Mouse (Mus musculus): ENCODE measurements around the gene Gm20388.
A peak's percentile ranks its signal among the peaks of the same experiment; 100 is the strongest.
"Not testable (repeated sequence)": the region's sequence is repeated elsewhere in the genome, so short reads cannot be mapped to it uniquely, and the experiment has no call there.

The Gm20388 gene

DNA sequence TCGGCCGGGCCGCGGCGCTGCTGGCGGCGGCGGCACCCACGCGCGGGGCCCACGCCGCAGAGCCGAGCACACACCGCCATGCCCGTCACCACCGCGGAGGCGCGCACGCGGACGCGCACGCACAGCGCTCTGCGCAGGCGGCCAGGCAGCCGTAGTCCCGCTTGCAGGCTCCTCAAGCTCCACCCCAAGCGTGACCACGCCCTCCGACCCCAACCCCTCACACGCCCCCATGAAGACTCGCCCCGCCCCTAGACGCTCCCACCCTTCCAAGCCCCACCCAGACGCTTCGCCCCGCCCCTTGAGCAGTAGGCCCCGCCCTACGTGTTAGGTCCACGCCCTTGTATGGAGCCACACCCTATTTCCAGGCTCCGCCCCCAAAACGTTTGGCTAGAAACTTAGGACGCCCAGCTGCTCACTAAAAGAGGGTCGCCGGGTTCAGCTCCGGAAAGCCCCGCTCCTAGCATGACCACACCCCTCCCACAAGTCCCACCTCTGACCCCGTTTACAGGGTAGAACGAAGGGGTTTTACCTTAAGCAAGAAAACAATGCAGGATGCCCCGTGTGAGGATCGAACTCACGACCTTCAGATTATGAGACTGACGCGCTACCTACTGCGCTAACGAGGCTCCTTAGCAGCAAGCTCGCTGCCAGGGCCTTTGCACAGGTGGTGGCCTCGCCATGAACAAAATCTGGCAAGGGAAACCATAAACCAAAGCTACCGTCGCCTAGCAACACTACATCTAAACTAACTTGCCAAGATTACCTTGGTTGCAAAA lies 1668.2 kb downstream of the Gm20388 start, which contains the start of gene Fbxo31:
Gene Fbxo31, minus strand, starts transcription at position 131 of the 776 bp plus-strand sequence.
- DNase-seq = peak; percentile 95 to 96

- no peak for DNase-seq
Measured at GRCm38 (mm10) chr8:121580465-121580864, 1669.8 kb downstream of the Gm20388 start.

DNA sequence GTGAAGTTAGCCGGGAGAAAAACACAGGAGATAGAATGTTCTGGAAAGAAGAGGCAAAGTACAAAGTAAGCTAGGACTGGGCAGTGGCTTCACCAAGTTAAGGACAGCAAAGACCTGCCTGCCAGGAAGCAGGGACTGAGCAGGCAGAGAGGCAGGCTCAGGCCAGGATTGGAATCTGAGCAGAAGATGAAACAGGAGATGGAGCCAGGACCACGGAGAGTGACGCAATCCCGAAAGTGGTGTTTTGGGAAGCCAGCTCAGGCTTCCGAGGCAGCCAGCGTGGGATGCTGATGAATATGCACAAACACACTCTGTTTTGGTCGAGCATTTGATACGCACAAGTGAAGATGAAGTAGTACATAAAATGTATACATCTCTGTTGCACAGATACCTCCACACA lies 1673.0 kb downstream of the Gm20388 start:
- DNase-seq = no peak

- DNase-seq = no peak
Measured at GRCm38 (mm10) chr8:121584730-121585129, 1674.1 kb downstream of the Gm20388 start.

DNA sequence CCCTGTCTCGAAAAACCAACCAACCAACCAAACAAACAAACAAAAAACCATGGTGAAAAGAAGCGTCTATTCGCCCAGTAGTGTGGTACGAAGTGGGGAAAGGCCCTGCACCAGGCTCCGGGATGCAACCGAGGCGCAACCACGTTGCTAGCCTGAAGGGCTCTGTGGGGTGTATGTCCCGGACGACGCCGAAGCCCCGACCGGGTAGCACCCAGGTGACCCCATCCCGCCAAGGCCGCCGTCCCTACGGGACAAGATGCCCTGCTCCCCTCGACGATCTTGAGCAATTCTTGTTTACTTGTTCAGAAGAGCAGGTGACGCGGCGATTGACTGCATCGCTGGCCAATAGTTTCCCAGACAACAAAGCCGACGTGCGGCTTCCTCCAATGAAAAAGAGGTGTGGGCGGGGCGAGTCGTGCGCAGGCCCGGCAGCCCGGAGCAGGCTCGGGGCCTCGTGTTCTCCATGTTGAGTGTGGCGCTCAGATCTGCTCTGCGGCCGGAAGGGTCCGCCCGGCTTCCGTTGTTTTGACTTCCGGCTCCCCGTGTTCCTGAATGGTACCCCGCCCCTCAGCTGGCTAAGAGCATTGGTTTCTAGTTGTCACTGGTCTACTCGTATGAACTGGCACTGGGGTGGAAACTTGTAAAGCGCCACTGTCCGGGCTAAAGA lies 1674.7 kb downstream of the Gm20388 start:
- peak; percentile 100 for DNase-seq

GRCm38 (mm10) chr8:121588750-121589149 lies 1678.1 kb downstream of the Gm20388 start:
- DNase-seq = no peak

GRCm38 (mm10) chr8:121589205-121589726 lies 1678.6 kb downstream of the Gm20388 start:
- no peak for DNase-seq

DNA sequence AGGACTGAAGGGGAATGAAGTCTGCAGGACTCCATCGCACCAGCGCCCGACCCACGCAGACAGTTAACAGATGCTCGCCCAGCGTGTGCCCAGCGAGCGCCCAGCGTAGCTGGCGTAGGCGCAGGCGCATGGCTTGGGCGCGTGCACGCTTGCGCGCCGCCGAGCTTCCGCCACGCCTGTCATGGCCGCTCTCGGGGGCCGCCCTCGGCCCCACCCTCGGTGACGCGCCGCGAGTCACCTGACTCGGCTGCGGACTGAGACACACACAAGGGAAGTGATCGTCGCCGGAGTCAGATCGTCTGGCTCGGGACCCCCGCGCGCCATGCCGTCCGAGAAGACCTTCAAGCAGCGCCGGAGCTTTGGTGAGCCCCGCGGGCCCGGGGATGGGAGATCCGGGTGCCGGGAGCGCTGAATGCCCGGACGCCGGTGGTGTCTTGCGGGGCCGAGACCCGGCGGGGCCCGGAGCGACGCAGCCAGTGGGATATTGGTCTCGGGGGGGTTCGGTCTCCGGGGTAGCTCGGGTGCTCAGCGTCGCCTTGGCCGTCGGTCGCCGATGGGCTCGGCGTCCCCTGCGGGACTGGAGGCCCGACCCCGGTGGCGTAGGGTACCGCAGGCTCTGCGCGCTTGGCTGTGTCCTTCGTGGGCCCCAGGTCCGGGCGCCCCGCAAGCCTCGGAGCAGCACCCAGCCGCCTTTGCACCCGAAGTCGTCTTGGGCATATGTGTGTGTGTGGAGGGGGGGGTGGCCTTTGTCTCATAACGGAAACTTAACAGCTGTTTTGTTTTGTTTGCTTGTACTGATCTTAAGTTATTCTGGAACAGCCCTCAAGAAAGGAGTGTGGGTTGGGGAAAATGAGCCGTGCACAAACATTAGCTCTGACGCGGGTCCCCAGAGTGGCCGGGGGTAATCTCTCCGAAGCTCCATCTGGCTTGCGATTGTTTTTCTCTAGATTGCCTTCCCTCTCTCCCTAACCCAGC lies 1679.8 kb downstream of the Gm20388 start, which contains the start of gene Map1lc3b:
Gene Map1lc3b, plus strand, starts transcription at position 159 of the 975 bp plus-strand sequence.
- DNase-seq = peak; percentile 92 to 95

- DNase-seq = peak in 1 of 2 experiments; percentile 42
Measured at GRCm38 (mm10) chr8:121591178-121592066, 1680.8 kb downstream of the Gm20388 start.

GRCm38 (mm10) chr8:121593293-121593692 lies 1682.7 kb downstream of the Gm20388 start:
- DNase-seq = no peak

DNA sequence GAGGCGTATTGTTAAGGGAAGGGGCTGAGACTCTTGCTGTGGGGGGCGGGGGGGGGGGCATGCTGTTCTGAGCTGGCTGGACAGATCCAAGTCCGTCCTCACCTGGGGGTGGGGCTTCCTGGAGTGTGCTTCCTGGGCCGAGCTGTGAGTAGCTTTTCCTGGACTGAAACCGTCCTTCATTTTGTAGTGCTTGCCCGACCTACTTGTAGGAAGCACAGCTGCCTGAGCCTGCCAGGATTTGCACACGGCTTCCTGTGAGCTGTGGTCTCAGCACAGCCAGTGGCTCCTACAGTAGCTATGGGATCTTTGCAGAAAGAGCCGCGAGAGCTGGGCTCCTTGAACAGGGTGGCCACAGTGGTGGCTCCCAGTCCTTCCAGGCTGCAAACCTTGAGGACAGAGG lies 1683.3 kb downstream of the Gm20388 start:
- peak in 1 of 2 experiments; percentile 54 for DNase-seq

- DNase-seq = not testable (repeated sequence)
Measured at GRCm38 (mm10) chr8:121597492-121597891, 1686.9 kb downstream of the Gm20388 start.

DNA sequence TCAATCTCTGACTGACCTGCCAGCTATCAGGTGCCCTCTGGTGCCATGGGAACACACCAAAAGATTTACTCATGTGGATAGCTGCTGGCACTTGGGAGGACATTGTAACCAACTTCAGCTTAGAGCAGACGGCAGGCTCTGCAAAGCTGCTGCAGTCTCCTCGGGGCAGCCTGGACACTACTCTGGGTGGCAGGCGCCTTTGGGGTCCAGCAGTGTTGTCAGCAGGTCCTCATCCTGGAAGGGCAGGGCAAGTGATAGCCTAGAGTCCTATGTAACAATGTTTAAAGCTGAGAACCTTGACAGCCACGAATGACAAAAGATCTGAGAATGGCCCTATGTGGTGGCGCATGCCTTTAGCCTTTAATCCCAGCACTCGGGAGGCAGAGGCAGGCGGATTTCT lies 1687.5 kb downstream of the Gm20388 start:
- no peak for DNase-seq

- DNase-seq = peak; percentile 85 to 90
Measured at GRCm38 (mm10) chr8:121598892-121599291, 1688.3 kb downstream of the Gm20388 start.

DNA sequence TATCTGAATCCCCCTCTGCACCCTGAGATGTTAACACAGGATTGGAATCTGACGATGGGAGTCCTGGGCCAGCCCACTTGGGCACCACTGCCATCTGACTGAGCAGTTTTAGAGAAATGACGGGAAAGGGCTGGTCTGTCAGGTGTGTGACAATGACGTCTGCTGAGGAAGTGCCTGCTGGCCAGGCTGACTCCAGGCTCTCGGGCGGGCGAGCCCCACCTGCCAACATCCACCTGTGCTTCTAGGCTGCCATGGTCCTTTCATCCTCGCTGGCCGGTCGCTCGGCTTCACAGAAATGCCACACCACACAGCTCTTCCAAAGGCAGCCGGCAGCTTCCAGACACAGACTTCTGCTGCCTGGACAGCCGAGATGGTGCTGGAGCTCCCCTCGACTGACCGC lies 1689.2 kb downstream of the Gm20388 start:
- DNase-seq = no peak

- DNase-seq = no peak
Measured at GRCm38 (mm10) chr8:121602411-121602810, 1691.8 kb downstream of the Gm20388 start.

DNA sequence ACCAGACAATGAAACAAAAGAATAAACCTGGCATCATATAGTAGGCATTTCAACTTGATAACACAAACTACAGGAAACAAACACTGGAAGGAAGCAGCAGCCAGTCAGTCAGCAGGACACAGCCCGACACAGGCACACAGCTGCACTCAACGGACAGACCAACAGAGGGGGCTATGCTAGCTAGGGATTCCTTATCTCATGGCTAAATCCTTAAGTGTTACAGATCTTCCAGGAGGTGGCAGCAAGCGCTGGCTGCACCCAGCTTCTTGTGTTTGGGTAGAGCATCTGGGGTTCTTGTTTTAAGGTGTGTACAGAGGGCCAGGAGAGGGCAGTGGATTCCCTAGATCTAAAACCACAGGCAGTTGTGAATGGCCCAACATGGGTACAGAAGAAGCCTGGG lies 1692.2 kb downstream of the Gm20388 start:
- peak; percentile 72 to 83 for DNase-seq

DNA sequence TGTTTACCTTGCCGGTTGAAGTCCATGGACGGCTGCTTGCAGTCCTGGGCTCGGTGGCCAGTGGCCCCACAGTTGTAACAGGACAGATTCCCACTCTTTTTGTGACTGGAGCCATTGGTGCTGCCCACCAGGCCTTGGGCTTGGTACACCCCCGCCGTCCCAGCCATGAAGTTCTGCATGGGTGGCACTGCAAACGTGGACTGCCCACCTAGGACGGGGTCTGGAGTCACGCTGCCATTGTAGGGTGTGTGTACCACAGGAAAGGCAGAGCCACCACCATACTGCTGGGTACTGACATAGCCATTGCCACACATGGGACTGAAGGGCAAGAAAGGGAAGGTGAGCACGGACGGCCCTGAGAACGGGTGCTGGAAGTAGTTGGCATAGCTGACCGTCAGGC lies 1693.2 kb downstream of the Gm20388 start:
- no peak for DNase-seq

GRCm38 (mm10) chr8:121607661-121608060 lies 1697.0 kb downstream of the Gm20388 start:
- DNase-seq = no peak

DNA sequence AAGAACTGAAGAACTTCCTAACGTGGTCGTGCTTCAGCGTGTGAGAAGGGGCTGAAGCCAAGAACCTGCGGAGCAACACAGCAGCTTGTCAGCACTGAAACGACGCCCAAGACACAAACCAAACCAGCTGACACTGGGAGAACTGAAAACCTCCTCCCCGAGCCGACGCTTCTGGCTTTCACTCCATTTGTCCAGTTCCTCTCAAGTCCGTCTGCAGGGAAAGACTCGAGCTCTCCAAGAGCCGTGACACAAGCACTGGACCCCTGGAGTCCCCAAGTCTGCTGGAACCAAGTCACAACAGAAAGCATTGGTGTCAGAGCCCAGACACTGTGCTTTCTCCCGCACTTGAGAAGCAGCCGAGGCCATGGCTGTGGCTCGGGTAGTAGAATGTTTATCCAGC lies 1698.6 kb downstream of the Gm20388 start:
- no peak for DNase-seq

GRCm38 (mm10) chr8:121609916-121610315 lies 1699.3 kb downstream of the Gm20388 start:
- no peak for DNase-seq

DNA sequence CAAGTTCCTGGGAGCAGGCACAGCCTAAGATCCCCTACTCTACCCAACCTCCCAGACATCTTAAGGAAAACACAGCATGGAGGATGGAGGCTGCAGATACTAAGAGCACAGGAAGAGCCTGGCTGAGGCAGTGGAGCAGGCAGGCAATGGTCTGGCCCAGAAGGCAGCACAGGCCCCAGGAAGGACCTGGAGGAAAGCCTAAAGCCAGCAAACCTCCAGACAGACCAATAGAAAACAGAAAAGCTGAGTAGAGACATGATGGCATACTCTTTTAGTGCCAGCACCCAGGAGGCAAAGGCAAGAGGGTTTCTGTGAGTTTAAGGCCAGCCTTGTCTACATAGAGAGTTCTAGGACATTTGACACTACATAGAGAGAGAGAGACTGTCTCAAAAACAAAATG lies 1702.8 kb downstream of the Gm20388 start:
- DNase-seq = no peak

Measured in kidney, adult 8-10 months (tissue).